Mouse (Mus musculus) lung, postnatal 0 days (tissue): ENCODE measurements around the gene Mex3d.

ENCODE experiments used
- CTCF ChIP-seq: IDR thresholded peaks from 2 replicates; pipeline ENCODE4 v1.5.1; 2016; ENCODE audit warnings: antibody characterized with exemption, mild to moderate bottlenecking
- EP300 ChIP-seq: IDR thresholded peaks from 2 replicates; pipeline ENCODE4 v1.6.1; 2016; ENCODE audit warnings: antibody characterized with exemption, mild to moderate bottlenecking, control low read depth

- no peak for TF ChIP-seq CTCF
- no peak for TF ChIP-seq EP300
Observed at GRCm38 (mm10) chr10:80385310-80385709, 2.1 kb downstream of the Mex3d start.
